Mouse (Mus musculus) neural tube, embryonic 10.5 days (tissue): ENCODE data around the gene AC153137.1.
"Not testable (repeated sequence)": the region's sequence is repeated elsewhere in the genome, so short reads cannot be mapped to it uniquely, and the experiment has no call there.

Experiments
- DNase-seq: peaks from one replicate; pipeline ENCODE4 v3.0.0-alpha.2; 2017; ENCODE audit warnings: low spot score; ENCODE audit errors: extremely low spot score

Gene AC153137.1

DNA sequence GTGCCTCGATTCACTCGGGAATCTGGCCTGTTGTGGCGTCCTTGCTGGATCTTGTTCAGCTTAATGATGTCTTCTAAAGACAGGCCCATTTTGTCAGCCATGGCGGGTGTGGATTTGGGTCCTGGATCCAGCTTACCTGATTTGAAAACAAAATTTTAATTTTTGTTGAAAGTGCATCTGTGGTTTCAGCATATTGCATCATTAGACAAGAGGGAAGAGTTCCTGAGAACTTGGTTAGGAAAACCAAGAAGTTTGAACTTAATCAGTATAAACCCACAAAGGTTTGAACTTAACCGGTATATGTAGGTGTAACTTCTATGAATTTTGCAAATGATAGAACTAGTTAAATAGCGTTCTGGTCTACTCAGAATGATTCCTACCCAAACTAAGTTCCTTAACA lies at the start of gene AC153137.1:
Gene AC153137.1 (minus strand): TSS at position 101 of the 400 bp plus-strand sequence.
- DNase-seq = not testable (repeated sequence)

GRCm38 (mm10) chr1:31023173-31023572 lies 45.4 kb upstream of the AC153137.1 start:
- DNase-seq = no peak

GRCm38 (mm10) chr1:31019283-31019682 lies 41.5 kb upstream of the AC153137.1 start:
- DNase-seq = no peak

DNA sequence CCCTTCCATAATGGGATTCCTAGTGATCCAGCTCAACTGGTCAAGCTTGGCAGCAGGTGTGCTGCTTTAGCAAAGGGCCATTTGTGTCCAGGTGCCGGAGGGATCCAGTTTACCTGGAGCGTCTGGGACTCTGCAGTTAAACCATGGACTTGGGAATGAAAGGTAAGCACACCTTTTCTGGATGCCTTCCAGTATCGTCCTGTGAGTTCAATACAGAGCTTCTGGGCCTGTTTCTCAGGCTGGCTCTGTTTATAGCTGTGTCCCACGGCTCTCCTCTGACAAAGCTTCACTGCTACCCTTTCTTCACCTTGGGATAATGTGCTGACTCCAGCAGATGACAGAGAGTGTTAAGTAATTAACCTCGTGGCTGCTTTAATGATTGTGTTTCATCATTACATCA lies 39.6 kb upstream of the AC153137.1 start:
- no peak for DNase-seq

- DNase-seq = no peak
These were observed 38.3 kb upstream of the AC153137.1 start for GRCm38 (mm10) chr1:31016068-31016467.

DNA sequence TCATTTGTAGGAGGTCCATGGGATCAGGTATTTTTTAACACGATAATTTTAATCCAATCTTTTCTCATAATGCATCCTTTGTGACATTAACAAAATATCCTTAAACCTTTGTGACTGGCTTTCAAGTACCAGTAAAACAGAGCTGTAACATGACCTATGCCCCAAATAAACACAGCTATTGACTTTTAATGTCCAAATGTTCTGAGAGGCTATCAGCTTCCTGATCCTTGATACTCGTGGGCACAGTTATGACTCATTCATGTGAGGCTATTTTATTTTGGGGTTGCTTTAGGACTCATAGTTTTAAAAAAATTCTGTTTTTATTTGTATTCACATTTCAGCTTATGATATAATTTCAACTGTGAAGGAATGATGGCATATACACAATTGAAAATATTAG lies 37.5 kb upstream of the AC153137.1 start:
- no peak for DNase-seq

GRCm38 (mm10) chr1:30977239-30977638 lies 529 bp downstream of the AC153137.1 start:
- DNase-seq = not testable (repeated sequence)

- no peak for DNase-seq
These were observed 26.0 kb downstream of the AC153137.1 start for GRCm38 (mm10) chr1:30951795-30952194.

- peak; percentile 29 for DNase-seq
These were observed 27.3 kb downstream of the AC153137.1 start for GRCm38 (mm10) chr1:30950456-30950835.

DNA sequence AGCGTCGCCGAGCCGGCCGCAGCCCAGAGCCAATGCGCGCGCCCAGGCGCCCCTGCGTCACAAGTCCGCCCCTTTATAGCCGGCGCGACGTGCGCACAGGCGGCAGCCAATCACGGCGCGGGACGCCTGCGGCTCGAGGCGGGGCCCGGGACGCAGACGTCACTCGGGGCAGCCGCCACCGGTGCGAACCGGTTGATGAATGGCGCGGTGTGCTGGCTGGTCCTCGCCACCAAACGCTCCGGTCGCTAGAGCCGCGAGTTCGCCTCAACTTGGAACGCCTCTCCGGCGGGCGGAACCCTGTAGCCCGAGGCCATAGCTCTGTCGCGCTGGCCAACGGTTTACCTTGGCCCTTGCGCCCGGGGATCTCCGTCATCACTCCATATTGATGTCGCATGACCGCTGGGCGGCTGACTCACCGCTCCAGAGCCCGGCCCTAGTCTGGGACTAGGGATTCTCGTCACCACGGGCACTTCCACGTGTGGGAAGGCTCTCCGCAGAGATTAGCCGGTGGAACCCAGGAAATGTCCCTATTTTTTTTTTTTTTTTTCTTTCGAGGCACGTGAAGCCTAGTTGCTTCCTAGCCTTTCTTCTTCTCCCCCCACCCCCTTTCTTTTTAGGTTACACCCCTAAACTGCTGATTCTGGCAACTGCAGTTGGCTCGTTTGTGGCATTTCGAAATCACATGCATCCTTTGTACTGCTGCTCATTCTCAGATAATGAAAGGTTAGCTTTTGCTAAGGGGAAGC lies 27.9 kb downstream of the AC153137.1 start:
- peak; percentile 96 for DNase-seq

GRCm38 (mm10) chr1:30948950-30949639 lies 28.7 kb downstream of the AC153137.1 start:
- DNase-seq = peak; percentile 80

- DNase-seq = peak; percentile 23
These were observed 29.3 kb downstream of the AC153137.1 start for GRCm38 (mm10) chr1:30948361-30948949.

DNA sequence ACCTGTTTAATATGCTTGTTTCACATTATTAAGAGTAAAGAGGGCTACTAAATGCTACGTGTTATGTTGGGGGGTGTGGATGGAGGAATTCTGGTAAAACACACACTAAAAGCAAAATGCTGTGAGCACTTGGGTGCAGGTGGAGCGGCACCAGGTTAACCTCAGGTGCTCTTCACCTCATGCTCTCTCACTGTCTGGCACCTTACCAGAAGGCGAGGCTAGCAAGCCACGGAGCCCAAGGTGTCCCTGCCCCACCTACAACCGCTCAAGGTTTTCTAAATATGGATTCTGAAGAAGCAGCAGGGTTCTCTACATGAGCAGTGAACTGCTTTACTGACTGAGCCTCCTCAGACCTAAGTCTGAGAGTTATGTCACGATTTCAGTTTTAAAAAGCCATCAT lies 32.6 kb downstream of the AC153137.1 start:
- no peak for DNase-seq

- no peak for DNase-seq
These were observed 37.2 kb downstream of the AC153137.1 start for GRCm38 (mm10) chr1:30940571-30940970.

GRCm38 (mm10) chr1:30938392-30938791 lies 39.4 kb downstream of the AC153137.1 start:
- DNase-seq = no peak

DNA sequence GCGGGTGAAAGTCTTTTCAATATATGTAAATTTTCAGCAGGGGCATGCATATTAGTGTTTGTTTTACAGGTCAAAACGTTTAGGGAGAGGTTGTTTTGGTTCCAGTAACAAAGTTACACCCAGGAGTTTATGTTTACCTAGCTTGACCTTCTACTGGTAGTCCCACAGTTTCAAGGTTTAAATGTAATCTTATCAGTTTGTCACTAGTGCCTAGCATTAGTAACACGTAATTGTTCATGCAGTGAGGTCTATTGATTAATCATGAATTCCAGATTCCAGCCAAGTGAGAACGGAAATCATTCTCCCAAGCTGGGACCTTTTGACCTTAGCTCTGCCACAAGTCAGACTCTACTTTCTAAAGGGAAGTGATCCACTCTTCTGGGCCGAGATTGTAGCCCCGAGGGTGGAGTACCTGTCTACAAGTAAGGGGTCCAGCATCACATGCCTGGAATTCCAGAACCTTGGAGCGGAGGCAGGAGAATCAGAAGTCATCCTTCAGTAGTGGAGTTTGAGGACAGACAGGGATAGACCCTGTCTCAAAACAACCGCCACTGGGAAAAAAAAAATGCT lies 40.3 kb downstream of the AC153137.1 start:
- no peak for DNase-seq

DNA sequence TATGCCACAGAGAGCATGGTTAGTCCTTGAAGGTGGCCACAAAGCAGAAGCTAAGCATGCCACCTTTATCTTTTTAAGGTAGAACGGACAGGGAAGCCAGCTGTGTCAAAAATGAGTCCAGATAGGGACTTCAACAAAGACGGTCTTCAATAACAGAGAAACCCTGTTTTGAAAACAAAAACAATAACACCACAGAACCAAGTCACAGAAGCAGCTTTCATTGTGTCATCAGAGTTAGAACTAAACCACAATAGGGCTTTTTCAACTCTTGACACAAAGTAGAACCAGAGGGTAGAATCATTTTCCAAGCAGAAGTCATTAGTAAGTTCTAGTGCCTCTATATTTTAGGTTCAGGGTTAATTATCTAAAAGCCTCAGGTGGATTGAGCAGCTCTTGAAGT lies 41.3 kb downstream of the AC153137.1 start:
- DNase-seq = no peak

GRCm38 (mm10) chr1:30930823-30931222 lies 46.9 kb downstream of the AC153137.1 start:
- no peak for DNase-seq

- DNase-seq = no peak
These were observed 47.6 kb downstream of the AC153137.1 start for GRCm38 (mm10) chr1:30930194-30930593.
